Mouse (Mus musculus): ENCODE measurements around the gene Eml3.
"Not testable (repeated sequence)": the region's sequence is repeated elsewhere in the genome, so short reads cannot be mapped to it uniquely, and the experiment has no call there.

Eml3 gene

DNA sequence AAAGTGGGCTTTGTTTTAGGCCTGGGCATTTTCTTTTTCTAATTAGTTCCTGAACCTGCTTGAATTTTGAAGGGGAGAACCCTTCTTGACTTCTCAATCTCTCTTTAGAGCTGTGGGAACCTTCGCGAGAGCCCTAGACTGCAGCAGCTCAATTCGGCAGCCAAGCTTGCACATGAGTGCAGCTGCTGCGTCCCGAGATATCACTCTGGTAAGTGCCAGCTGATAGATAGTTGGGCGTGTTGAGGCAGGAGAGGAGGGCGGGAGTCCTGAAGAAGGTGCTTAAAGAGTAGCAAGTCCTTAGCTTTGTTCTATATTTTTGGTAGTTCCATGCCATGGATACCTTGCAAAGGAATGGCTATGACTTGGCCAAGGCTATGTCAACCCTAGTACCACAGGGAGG lies 17.6 kb downstream of the Eml3 start:
- CTCF ChIA-PET: no interaction called here

GRCm38 (mm10) chr19:8950190-8950589 lies 20.8 kb downstream of the Eml3 start:
- CTCF ChIA-PET: no interaction called here

DNA sequence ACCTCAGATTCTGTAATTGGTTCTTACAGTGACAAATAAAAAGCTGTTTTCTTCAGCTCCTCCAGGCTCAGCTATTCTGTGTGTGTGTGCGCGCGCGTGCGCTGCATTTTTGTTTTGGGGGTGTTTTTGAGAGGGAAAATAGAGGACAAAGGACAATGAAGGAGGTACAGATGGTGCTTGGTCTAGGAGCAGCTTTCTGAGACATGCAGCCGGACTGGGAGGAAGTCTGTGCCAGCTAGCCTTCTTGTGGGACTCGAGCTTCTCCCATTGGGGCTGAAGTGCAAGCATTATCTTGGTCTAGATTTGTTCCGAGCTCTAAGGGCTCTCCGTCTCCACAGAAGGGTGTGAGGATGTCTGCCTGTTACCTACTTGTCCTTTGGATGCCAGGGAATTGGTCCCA lies 22.9 kb downstream of the Eml3 start:
- CTCF ChIA-PET: interaction anchor here (1.0 to 1.4 kb wide), 2 partner anchors 10 to 23 kb away, joined by 3 read pairs; partner anchors contain the start of gene Mta2

DNA sequence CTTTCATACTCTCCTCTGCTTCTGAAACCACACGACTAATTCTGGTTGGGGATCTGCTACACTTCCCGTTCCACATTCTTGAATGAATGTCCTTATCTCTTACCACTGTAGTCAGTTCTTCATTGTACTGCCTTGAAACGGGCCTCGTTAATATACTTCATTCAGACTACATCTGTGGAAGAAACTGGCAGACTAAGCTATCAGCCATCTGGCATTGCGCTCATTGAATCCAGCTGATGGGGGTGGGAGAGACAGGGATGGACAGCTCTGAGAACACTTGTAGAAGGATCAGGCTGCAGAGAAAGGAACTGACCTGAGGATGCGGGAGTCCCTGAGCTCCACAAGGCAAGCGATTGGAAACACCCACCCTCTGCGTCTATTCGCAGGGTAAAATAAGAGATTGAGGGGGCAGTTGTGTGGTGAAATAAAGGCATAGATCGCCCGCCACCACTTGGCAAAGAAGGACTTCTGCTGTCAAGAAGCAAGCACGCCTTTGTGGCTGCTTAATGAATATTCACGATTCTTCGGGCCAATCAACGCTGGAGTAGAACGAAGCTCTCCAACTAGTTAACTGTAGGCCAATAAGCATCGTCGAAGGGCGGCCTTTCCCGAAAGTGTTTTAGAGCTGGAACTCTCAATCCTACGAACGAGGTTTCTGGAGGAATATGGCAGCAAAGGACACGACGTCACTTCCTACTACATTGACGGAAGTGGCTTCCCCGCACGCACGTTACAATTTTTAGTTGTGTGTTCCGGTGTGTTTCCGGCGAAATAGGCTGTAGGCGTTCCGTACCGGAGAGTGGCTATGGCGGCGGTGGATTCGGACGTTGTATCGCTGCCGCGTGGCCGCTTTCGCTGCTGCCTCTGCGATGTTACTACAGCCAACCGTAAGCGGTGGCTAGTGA lies 24.0 kb downstream of the Eml3 start, which contains the start of gene Tut1:
Gene Tut1 (plus strand): TSS at position 713 of the 905 bp plus-strand sequence.
- CTCF ChIA-PET: interaction anchor here (0.5 to 1.2 kb wide), 4 partner anchors 13 to 109 kb away, joined by 3 to 6 read pairs (median 4); partner anchors contain the start of gene Eef1g

DNA sequence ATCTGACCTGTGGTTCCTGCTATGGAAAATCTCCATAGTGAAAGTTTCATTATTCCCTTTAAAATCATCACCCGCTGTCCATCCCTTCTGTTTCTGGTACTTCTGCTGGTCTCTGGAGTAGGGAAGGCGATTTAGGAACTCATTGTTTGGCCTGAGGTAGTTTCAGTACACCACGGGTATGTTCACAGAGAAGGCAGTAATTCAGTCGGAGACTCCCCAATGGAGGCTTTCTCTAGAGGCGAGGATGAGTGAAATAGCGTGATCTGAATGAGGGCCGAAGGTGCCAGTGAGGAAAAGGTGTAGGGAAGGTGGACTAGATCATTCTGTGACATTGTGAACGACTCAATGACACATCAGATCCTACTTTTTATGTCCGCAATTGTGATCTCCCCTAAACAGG lies 24.8 kb downstream of the Eml3 start:
- CTCF ChIA-PET: interaction anchor here (0.5 to 1.2 kb wide), 4 partner anchors 12 to 123 kb away, joined by 4 to 9 read pairs (median 7); partner anchors contain the start of gene Eef1g

DNA sequence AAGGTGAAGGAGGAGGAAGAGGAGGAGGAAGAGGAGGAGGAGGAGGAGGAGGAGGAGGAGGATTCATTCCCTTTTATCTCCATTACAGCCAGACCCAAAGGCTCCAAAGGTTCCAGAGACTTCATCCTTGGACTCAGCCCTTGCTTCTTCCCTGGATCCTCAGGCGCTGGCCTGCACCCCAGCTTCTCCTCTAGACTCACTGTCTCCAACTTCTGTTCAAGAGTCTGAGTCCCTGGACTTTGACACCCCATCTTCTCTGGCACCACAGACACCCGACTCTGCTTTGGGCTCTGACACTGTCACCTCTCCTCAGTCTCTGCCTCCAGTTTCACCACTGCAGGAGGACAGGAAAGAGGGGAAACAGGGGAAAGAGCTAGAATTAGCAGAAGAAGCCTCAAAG lies 32.9 kb downstream of the Eml3 start:
- CTCF ChIA-PET: interaction anchor here (1.1 kb wide), 1 partner anchor 199 kb away, joined by 3 read pairs; no protein-coding TSS in a partner anchor

GRCm38 (mm10) chr19:8965075-8965474 lies 35.7 kb downstream of the Eml3 start:
- CTCF ChIA-PET: interaction anchor here (1.0 kb wide), 1 partner anchor 35 kb away, joined by 3 read pairs; no protein-coding TSS in a partner anchor

GRCm38 (mm10) chr19:8965771-8966170 lies 36.4 kb downstream of the Eml3 start:
- CTCF ChIA-PET: interaction anchor here (0.7 to 1.4 kb wide), 2 partner anchors 12 to 237 kb away, joined by 5 to 6 read pairs; partner anchors contain the start of gene Tut1

GRCm38 (mm10) chr19:8966198-8966589 lies 36.8 kb downstream of the Eml3 start:
- CTCF ChIA-PET: interaction anchor here (0.7 to 1.4 kb wide), 2 partner anchors 13 to 238 kb away, joined by 5 to 6 read pairs; partner anchors contain the start of gene Tut1

GRCm38 (mm10) chr19:8966590-8967372 lies 37.4 kb downstream of the Eml3 start, which contains the start of gene Eef1g:
Gene Eef1g (plus strand): TSS chr19:8967041.
- CTCF ChIA-PET: interaction anchor here (0.7 to 1.4 kb wide), 2 partner anchors 13 to 238 kb away, joined by 5 to 6 read pairs; partner anchors contain the start of gene Tut1

DNA sequence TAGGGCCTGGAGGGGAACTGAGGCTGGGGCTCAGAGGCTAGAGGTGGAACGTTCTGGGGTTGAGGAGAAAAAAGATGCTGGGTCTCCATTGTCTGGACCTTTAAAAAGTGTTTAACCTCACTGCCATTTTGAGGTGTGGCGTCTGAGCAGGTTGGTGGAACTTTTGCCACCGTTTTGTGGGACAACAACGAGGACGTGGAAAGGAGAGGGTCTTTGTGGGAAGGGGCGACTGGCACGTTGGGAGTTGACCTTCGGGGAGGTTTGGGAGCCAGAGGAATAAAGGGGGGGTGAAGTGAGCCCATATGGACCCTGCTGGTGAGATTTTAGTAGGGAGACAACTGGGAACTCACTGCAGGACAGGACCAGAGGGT lies 38.0 kb downstream of the Eml3 start:
- CTCF ChIA-PET: interaction anchor here (1.4 kb wide), 1 partner anchor 14 kb away, joined by 6 read pairs; the partner anchor contains the start of gene Tut1

DNA sequence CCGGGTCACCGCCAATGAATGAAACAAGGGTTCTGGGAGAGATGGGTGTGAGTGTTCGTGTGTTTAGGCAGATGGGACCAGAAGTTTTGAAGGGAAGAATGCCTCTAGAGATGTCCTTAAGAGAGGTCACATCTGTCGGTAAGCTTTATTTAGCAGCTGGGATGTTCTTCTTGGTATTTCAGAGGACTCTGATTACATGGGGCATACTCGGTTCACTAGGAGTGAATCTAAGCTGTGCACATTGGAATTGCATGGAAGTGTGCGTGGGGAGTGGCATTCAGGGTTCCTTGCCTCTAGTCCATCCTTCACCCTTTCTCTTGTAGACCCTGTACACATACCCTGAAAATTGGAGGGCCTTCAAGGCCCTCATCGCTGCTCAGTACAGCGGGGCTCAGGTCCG lies 38.5 kb downstream of the Eml3 start:
- CTCF ChIA-PET: no interaction called here

DNA sequence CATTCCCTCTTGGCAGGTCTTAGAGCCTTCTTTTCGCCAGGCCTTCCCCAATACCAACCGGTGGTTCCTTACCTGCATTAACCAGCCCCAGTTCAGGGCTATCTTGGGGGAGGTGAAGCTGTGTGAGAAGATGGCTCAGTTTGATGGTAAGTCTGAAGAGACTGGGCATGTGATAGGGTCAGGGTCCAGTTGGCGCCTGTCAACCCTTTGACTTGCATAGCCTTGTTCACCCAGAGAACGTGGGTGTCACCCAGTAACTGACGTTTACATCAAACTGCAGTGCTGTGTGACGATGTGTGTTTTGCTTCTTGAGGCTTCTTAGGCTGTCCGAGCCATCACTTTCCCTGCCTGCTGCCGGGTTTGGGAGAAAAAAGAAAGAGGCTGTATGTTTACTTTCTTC lies 43.1 kb downstream of the Eml3 start:
- CTCF ChIA-PET: not testable (repeated sequence)

- CTCF ChIA-PET: no interaction called here
These were observed 45.3 kb downstream of the Eml3 start for GRCm38 (mm10) chr19:8974638-8975037.

GRCm38 (mm10) chr19:8975491-8975890 lies 46.1 kb downstream of the Eml3 start:
- CTCF ChIA-PET: interaction anchor here (0.7 to 1.6 kb wide), 3 partner anchors 134 to 262 kb away, joined by 3 to 5 read pairs (median 3); no protein-coding TSS in a partner anchor

DNA sequence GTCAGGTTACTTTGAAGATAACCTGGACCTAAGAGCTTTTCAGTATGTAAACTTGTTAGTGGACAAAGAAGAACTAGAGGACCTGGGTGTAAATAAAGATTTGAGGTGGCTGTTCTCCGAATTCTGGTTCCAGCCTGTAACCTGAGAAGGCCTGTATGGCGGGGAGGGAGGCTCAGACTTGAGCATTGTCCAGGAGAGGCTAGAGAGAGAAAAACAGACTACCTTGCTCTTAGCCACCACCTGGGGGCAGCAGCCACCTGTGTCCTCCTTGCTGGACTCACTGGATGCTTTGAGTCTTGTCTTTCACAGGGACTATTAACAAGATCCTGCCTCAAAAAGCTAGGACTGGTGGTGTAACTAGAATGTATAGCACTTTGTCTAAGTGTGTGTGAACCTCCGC lies 47.2 kb downstream of the Eml3 start:
- CTCF ChIA-PET: interaction anchor here (0.7 to 1.6 kb wide), 5 partner anchors 16 to 252 kb away, joined by 3 to 6 read pairs (median 6); no protein-coding TSS in a partner anchor

DNA sequence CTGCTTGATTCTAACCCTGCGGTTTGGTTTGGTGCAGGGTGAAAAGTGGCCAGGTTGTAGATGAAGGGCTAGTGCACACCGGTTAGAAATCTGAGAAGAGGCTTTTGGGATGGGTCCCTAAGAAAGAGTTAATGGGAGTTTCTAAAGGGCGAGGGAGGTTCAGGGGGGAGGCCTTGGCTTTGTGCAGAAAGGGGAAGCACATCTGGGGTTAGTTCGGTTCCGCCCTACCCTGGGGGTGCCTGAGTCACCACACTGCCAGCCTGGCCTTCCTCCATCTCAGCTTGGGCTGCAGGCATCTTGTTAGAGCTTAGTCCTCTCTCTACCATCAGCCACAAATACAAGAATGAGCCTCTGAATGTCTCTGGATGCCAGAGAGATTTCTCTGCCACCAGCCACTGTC lies 51.4 kb downstream of the Eml3 start:
- CTCF ChIA-PET: interaction anchor here (1.2 kb wide), 1 partner anchor 102 kb away, joined by 5 read pairs; no protein-coding TSS in a partner anchor

DNA sequence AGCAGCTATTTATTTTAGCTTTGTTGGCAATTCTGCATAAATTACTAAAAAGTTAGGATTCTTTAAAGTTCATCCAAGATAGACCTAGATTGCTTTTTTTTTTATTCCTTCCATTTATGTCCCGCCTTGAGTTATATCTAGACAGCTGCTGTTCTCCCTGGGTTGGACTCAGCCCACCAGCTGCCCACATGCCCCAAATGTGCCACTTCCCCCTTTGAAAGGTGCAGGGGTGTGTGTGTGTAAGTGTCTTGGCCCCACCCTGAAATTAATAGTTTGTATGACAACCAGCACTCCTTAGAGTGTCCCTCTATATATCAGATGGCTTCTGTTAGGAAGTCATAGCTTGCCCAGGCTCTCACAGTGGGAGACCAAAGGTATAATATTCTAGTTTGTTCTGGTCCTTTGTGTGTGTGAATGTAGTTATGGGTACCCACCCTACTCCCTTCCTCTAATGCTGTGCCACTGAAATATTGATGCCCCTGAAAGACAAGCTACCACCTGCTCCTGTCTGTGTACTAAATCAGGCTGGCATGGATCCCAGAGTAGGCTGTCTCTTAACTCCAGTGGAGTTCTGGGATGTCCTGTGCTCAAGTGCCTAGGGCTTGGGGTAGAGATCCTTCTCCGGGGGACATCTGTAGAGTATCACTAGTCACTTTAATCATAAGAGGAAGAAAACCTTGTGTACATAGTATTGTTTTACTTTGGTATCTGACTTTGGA lies 52.3 kb downstream of the Eml3 start:
- CTCF ChIA-PET: interaction anchor here (1.2 kb wide), 1 partner anchor 101 kb away, joined by 5 read pairs; no protein-coding TSS in a partner anchor

DNA sequence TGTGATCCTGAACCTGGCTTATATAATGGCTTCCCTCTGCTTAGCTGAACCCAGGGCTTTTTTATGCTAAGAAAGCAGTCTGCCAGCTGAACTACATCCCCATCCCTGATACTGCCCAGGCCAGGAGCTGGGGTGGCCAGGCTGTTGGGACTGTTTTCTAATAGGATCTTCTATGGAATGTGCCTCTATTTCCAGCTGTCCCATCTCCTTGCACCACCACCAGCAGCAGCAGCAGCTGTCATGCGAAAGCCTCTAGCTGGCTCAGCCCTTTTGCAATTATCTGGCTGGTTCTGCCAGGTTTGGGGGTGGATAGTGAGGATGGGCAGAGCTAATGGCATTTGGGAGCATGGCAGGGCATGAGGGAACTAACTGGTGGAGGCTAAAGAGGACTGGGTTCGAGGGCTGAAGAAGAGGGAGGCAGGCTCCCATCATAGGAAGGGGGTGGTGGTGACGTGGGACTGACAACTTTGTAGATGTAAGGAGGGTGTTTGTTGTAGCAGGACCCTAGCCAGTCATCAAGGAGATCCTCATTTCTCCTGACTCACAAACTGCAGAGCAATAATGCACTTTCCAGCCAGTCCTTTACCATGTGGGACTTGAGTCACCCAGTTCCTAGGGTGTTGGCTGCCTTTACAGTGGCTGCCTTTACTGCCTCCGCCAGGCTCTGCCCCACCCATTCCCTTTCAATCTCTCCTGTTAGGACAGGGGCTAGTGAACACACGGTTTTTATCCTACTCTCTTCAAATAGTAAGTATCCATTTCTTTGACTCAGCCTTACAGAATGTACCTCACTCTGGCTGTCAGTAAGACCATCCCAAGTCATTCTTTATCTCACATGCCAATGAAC lies 53.2 kb downstream of the Eml3 start:
- CTCF ChIA-PET: no interaction called here

- CTCF ChIA-PET: no interaction called here
These were observed 53.8 kb downstream of the Eml3 start for GRCm38 (mm10) chr19:8983150-8983650.
